Mouse (Mus musculus) hindbrain, embryonic 11.5 days (tissue): ENCODE measurements around the gene Rnf4. TPM values are rescaled to one million over a fixed set of nuclear protein-coding genes. Genes with fewer than 3 reads are reported as not detected.

Source experiments
- ATAC-seq: fragments of 200-750 bp; cut with Nextera tagmentation; 2 replicates; pipeline ENCODE4 v1.8.0; 2017; ENCODE audit warnings: mild to moderate bottlenecking, moderate TSS enrichment, moderate library complexity; ENCODE audit not compliant: low FRiP score
- DNase-seq: peaks from one replicate; pipeline ENCODE4 v3.0.0-alpha.2; 2015; ENCODE audit warnings: low spot score
- H3K27ac ChIP-seq: fragments of 300-500 bp; sonication (generic); 2 replicates; pipeline ENCODE4 v1.5.1; 2014; ENCODE audit warnings: mild to moderate bottlenecking, low read depth, low read length
- H3K27me3 ChIP-seq: fragments of 300-500 bp; sonication (generic); 2 replicates; pipeline ENCODE4 v1.6.1; 2014; ENCODE audit warnings: mild to moderate bottlenecking, low read length, moderate library complexity, mixed read lengths; ENCODE audit not compliant: control insufficient read depth, insufficient read depth
- H3K36me3 ChIP-seq: fragments of 300-500 bp; sonication (generic); 2 replicates; pipeline ENCODE4 v1.6.1; 2014; ENCODE audit warnings: mild to moderate bottlenecking, low read length, moderate library complexity, mixed read lengths; ENCODE audit not compliant: control insufficient read depth, insufficient read depth
- H3K4me1 ChIP-seq: fragments of 300-500 bp; sonication (generic); replicated peaks from 2 replicates; pipeline ENCODE4 v1.6.1; 2014; ENCODE audit warnings: low read length, mixed read lengths; ENCODE audit not compliant: control insufficient read depth, insufficient read depth
- H3K4me2 ChIP-seq: fragments of 300-500 bp; sonication (generic); replicated peaks from 2 replicates; pipeline ENCODE4 v1.6.1; 2014; ENCODE audit warnings: mild to moderate bottlenecking, low read depth, low read length
- H3K4me3 ChIP-seq: fragments of 300-500 bp; sonication (generic); 2 replicates; pipeline ENCODE4 v1.5.1; 2014; ENCODE audit warnings: low read depth, low read length
- H3K9ac ChIP-seq: fragments of 300-500 bp; sonication (generic); 2 replicates; pipeline ENCODE4 v1.6.1; 2014; ENCODE audit warnings: low read depth, low read length
- H3K9me3 ChIP-seq: fragments of 300-500 bp; sonication (generic); 2 replicates; pipeline ENCODE4 v1.6.1; 2016; ENCODE audit warnings: low read length; ENCODE audit not compliant: control insufficient read depth
- WGBS: fragments of 180-500 bp; shearing (Covaris S2); extraction: QIAGEN DNeasy Blood & Tissue Kit; methylation state at CpG from one replicate; pipeline ENCODE4 v1.1.7; 2014; 5-methylcytosine and 5-hydroxymethylcytosine counted together
- polyA plus RNA-seq: library from polyadenylated mRNA; unstranded; fragments of >200 nt; fragmentation: Nextera tagmentation; extraction: Ambion mirVana; gene quantifications from 2 replicates; pipeline ENCODE4 v1.2.1, GENCODE M21; 2014

Rnf4 gene
- polyA plus RNA-seq, 1 experiment from 2014 or later = 188 TPM

- Histone ChIP-seq H3K27me3 (no peaks in the 10 kb centered on the region), H3K9me3 (no peaks in the 10 kb centered on the region), H3K4me1 (no peaks in the 10 kb centered on the region), H3K4me2 (no peak overlapping the region), H3K36me3 (no peaks in the 10 kb centered on the region), H3K9ac (no peak overlapping the region), H3K4me3 (no peak overlapping the region), H3K27ac (no peak overlapping the region)
- ATAC-seq = no peak
- no peak for DNase-seq
Measured at GRCm38 (mm10) chr5:34363115-34363514, 27.0 kb downstream of the Rnf4 start.

- no peaks in the 10 kb centered on the region for H3K27me3 ChIP-seq
- H3K9me3 ChIP-seq = no peaks in the 10 kb centered on the region
- H3K4me3 ChIP-seq = peak overlapping the region; percentile 93
- WGBS = 74% methylated on average over 7 of the region's 7 CpGs
- no peak for DNase-seq
- H3K9ac ChIP-seq = peak overlapping the region; percentile 67
- H3K4me2 ChIP-seq = peak overlapping the region; percentile 45
- H3K27ac ChIP-seq = peak overlapping the region; percentile 64
- no peaks in the 10 kb centered on the region for H3K4me1 ChIP-seq
- no peak for ATAC-seq
- no peaks in the 10 kb centered on the region for H3K36me3 ChIP-seq
Measured at GRCm38 (mm10) chr5:34368551-34369290, 32.6 kb downstream of the Rnf4 start.

- Histone ChIP-seq H3K4me2 (peak within 1 kb of the TSS; percentile 72), H3K4me3 (peak within 1 kb of the TSS; percentile 93), H3K9me3 (no peaks in the 10 kb centered on the region), H3K27ac (peak within 1 kb of the TSS; percentile 78), H3K36me3 (no peaks in the 10 kb centered on the region), H3K9ac (peak within 1 kb of the TSS; percentile 92), H3K4me1 (no peaks in the 10 kb centered on the region), H3K27me3 (no peaks in the 10 kb centered on the region)
- WGBS = under 1% methylated on average over 37 of the region's 64 CpGs
- DNase-seq (peak; percentile 98), ATAC-seq (peak; percentile 100)
Measured at GRCm38 (mm10) chr5:34369341-34370021, 33.4 kb downstream of the Rnf4 start, which contains the start of gene Fam193a. TSS of gene Fam193a (plus strand) at chr5:34369933.

- H3K4me2 ChIP-seq = peak overlapping the region; percentile 72
- peak overlapping the region; percentile 93 for H3K4me3 ChIP-seq
- H3K27ac ChIP-seq = peak overlapping the region; percentile 78
- H3K27me3 ChIP-seq = no peaks in the 10 kb centered on the region
- no peaks in the 10 kb centered on the region for H3K4me1 ChIP-seq
- no peak for ATAC-seq
- H3K36me3 ChIP-seq = no peaks in the 10 kb centered on the region
- under 1% methylated on average over 42 of the region's 114 CpGs for WGBS
- peak overlapping the region; percentile 92 for H3K9ac ChIP-seq
- peak; percentile 57 for DNase-seq
- no peaks in the 10 kb centered on the region for H3K9me3 ChIP-seq
Measured at GRCm38 (mm10) chr5:34370022-34370823, 34.1 kb downstream of the Rnf4 start.

GRCm38 (mm10) chr5:34370840-34371239 is 34.8 kb downstream of the Rnf4 start:
- Histone ChIP-seq H3K4me2 (peak overlapping the region; percentile 72), H3K36me3 (no peaks in the 10 kb centered on the region), H3K27ac (no peak overlapping the region), H3K9me3 (no peaks in the 10 kb centered on the region), H3K27me3 (no peaks in the 10 kb centered on the region), H3K9ac (peak overlapping the region; percentile 92), H3K4me1 (no peaks in the 10 kb centered on the region), H3K4me3 (peak overlapping the region; percentile 93)
- ATAC-seq (no peak), DNase-seq (no peak)
- 32% methylated on average over 8 of the region's 8 CpGs for WGBS

DNA sequence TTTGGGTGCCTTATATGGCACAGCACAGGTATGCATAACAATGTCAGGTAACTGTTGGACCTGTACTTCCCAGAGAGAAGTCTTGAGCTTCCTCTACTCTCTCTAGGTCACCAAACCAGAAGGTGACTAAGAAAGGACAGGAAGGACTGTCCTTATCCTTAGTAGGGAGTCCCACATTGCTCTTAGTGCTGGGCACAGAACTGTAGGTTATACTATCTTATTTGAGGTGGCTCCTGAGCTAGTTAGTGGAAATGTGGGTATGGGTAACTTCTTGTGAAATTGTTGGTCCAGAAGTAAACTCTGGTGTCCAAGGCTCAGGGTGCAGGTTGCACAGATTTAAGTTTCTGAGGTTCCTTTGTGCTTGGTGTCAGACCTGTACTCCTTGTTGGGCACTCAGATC is 36.1 kb downstream of the Rnf4 start:
- H3K4me3 ChIP-seq = no peak overlapping the region
- H3K4me2 ChIP-seq = no peak overlapping the region
- no peak for DNase-seq

DNA sequence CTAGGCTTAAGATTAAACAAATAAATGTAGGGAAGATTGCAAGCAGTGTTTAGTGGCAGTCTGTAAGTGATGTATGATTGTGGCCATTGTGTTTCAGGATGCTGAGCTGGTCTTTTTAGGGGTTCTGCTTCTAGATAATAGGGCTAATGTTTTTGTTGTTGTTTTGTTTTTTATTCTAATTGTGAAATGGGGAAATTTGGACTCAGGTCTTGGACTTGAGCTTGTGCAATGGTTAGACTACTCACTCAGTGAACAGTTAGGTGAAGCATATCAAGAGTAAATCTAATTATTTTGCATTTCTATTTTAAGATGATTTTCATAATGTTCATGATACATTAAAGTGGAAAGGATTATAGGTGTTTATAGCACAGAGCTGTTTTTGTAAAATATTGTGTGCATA is 36.5 kb downstream of the Rnf4 start:
- no peaks in the 10 kb centered on the region for H3K9me3 ChIP-seq
- H3K27me3 ChIP-seq = no peaks in the 10 kb centered on the region
- H3K4me1 ChIP-seq = no peaks in the 10 kb centered on the region
- no peak overlapping the region for H3K4me3 ChIP-seq
- ATAC-seq = no peak
- H3K9ac ChIP-seq = no peak overlapping the region
- DNase-seq = no peak
- no peak overlapping the region for H3K4me2 ChIP-seq
- H3K36me3 ChIP-seq = no peaks in the 10 kb centered on the region
- no peak overlapping the region for H3K27ac ChIP-seq

More for the DNA sequence above, 36.1 kb downstream of the Rnf4 start:
- H3K9ac ChIP-seq = no peak overlapping the region
- H3K27ac ChIP-seq = no peak overlapping the region
- ATAC-seq = no peak
- no peaks in the 10 kb centered on the region for H3K9me3 ChIP-seq
- no peaks in the 10 kb centered on the region for H3K36me3 ChIP-seq
- H3K27me3 ChIP-seq = no peaks in the 10 kb centered on the region
- no peaks in the 10 kb centered on the region for H3K4me1 ChIP-seq

DNA sequence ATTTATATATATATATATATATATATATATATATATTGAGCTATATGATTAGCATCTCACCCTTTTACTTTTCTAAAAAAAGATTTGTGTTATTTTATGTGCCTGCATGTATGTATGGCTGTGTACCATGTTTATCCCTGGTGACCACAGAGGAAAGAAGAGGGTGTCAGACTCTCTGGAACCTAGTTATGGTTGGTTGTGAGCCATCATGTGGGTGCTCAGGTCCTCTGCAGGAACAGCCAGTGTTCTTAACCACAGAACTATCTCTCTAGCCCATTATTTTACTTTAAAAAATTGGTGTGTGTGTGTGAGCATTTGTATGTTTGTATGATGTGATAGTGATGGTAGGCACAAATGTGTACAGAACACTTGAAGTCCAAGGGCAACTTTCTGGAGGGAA is 42.7 kb downstream of the Rnf4 start:
- no peaks in the 10 kb centered on the region for H3K9me3 ChIP-seq
- no peaks in the 10 kb centered on the region for H3K36me3 ChIP-seq
- H3K4me1 ChIP-seq = no peaks in the 10 kb centered on the region
- no peak overlapping the region for H3K4me2 ChIP-seq
- DNase-seq (no peak), ATAC-seq (no peak)
- no peaks in the 10 kb centered on the region for H3K27me3 ChIP-seq
- H3K4me3 ChIP-seq = no peak overlapping the region
- no peak overlapping the region for H3K27ac ChIP-seq
- H3K9ac ChIP-seq = no peak overlapping the region
